19 mouse cellular contexts compared by ENCODE assay signal in the genomic region with DNA sequence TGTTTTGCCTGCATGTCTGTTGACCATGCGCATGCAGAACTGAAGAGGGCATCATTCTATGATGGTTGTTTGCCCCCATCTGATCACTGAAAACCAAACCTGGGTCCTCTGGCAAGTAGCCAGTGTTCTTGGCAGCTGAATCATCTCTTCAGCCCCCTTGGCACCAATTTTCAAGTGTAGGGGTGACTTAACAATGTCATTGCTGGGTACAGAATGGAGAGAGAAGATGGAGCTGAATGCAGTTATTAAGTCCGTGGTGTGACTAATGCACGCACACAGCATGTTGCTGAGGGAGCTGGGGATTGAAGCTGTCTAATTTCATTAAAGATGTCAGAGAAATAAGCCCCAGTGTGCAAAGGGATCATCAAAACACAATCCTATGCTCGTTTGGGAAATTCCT.
"Had no signal": no experiment of that assay in that cellular context is flagged by ENCODE, and none has a peak within 500 bp of the region (broad histone marks: within the 10 kb centered on the region; RNA-seq: fewer than 3 reads in every experiment).

No protein-coding gene starts in this region.

- H3K27ac ChIP-seq: kidney, embryonic 15.5 days; left cerebral cortex, adult 2 months; limb, embryonic 10.5 days; limb, embryonic 13.5 days; liver, embryonic 12.5 days; liver, embryonic 15.5 days; lung, embryonic 15.5 days; midbrain, embryonic 12.5 days had no signal

- DNase-seq: kidney, adult 8-10 months; kidney, postnatal 10 days; kidney, postnatal 36 days; layer of hippocampus, postnatal 36 days; liver; lung, adult 18-20 months; lung, postnatal 10 days; lung, postnatal 36 days; thymus, adult 18-20 months; thymus, postnatal 4 days had no signal

- H3K4me2 ChIP-seq: kidney, embryonic 15.5 days; limb, embryonic 13.5 days; liver, embryonic 12.5 days; liver, embryonic 15.5 days; lung, embryonic 15.5 days; midbrain, embryonic 12.5 days had no signal

- H3K4me3 ChIP-seq: kidney, embryonic 15.5 days; left cerebral cortex, adult 2 months; limb, embryonic 10.5 days; limb, embryonic 13.5 days; liver, embryonic 12.5 days; liver, embryonic 15.5 days; lung, embryonic 15.5 days; megakaryocyte, embryonic 14.5 days; midbrain, embryonic 12.5 days had no signal

- H3K9me3 ChIP-seq: kidney, embryonic 15.5 days; limb, embryonic 10.5 days; limb, embryonic 13.5 days; liver, embryonic 12.5 days; liver, embryonic 15.5 days; lung, embryonic 15.5 days; megakaryocyte, embryonic 14.5 days; midbrain, embryonic 12.5 days had no signal

- H3K27me3 ChIP-seq: kidney, embryonic 15.5 days; limb, embryonic 13.5 days; liver, embryonic 12.5 days; liver, embryonic 15.5 days; lung, embryonic 15.5 days; megakaryocyte, embryonic 14.5 days; midbrain, embryonic 12.5 days had no signal

- H3K36me3 ChIP-seq: kidney, embryonic 15.5 days; limb, embryonic 10.5 days; limb, embryonic 13.5 days; liver, embryonic 12.5 days; liver, embryonic 15.5 days; lung, embryonic 15.5 days; midbrain, embryonic 12.5 days had no signal

- H3K4me1 ChIP-seq: kidney, embryonic 15.5 days; limb, embryonic 10.5 days; limb, embryonic 13.5 days; liver, embryonic 12.5 days; liver, embryonic 15.5 days; lung, embryonic 15.5 days; megakaryocyte, embryonic 14.5 days; midbrain, embryonic 12.5 days had no signal

- ATAC-seq: liver, embryonic 12.5 days had no signal

- H3K9ac ChIP-seq: kidney, embryonic 15.5 days; limb, embryonic 13.5 days; liver, embryonic 12.5 days; liver, embryonic 15.5 days; lung, embryonic 15.5 days; midbrain, embryonic 12.5 days had no signal
